Mouse (Mus musculus): ENCODE measurements around the gene Olfr1086. TPM values are rescaled to one million over a fixed set of nuclear protein-coding genes. Genes with fewer than 3 reads are reported as not detected.
"Not testable (repeated sequence)": the region's sequence is repeated elsewhere in the genome, so short reads cannot be mapped to it uniquely, and the experiment has no call there.

The Olfr1086 gene
- polyA plus RNA-seq (2015; fragmentation: Nextera tagmentation; extraction: Ambion mirVana) = not detected in 2 replicates

- 67% methylated on average over 2 of the region's 2 CpGs for WGBS
- ATAC-seq (replicated peaks; ENCODE audit: extremely low read depth, insufficient read depth, low FRiP score) = no peak
Observed at GRCm38 (mm10) chr2:86679992-86680391, at the start of gene Olfr1086. Olfr1086 (minus strand) TSS chr2:86680092.

GRCm38 (mm10) chr2:86698295-86698694, 18.4 kb upstream of the Olfr1086 start, which contains the start of gene Olfr1087:
Olfr1087 (minus strand) TSS chr2:86698395.
- no peaks in the 10 kb centered on the region for H3K27me3 ChIP-seq (ENCODE audit: control insufficient read depth, insufficient read depth, low read length)
- H3K4me2 ChIP-seq (ENCODE audit: low read depth, low read length) = no peak within 1 kb of the TSS
- no peak for ATAC-seq (replicated peaks; ENCODE audit: extremely low read depth, insufficient read depth, low FRiP score)
- H3K27ac ChIP-seq (ENCODE audit: low read length) = no peak within 1 kb of the TSS
- no peaks in the 10 kb centered on the region for H3K4me1 ChIP-seq (ENCODE audit: control insufficient read depth, insufficient read depth, low read length)
- no peaks in the 10 kb centered on the region for H3K9me3 ChIP-seq (replicated peaks; ENCODE audit: control insufficient read depth, low read length)
- H3K36me3 ChIP-seq (ENCODE audit: control insufficient read depth, insufficient read depth) = no peaks in the 10 kb centered on the region
- H3K4me3 ChIP-seq (ENCODE audit: low read length) = no peak within 1 kb of the TSS
- H3K9ac ChIP-seq (ENCODE audit: low read length) = no peak within 1 kb of the TSS

More at GRCm38 (mm10) chr2:86679992-86680391, at the start of gene Olfr1086:
- Histone ChIP-seq H3K9me3 (replicated peaks; ENCODE audit: control insufficient read depth, low read length) (no peaks in the 10 kb centered on the region), H3K4me1 (ENCODE audit: control insufficient read depth, insufficient read depth, low read length) (no peaks in the 10 kb centered on the region), H3K27ac (ENCODE audit: low read length) (no peak within 1 kb of the TSS), H3K4me3 (ENCODE audit: low read length) (no peak within 1 kb of the TSS), H3K36me3 (ENCODE audit: control insufficient read depth, insufficient read depth) (no peaks in the 10 kb centered on the region), H3K27me3 (ENCODE audit: control insufficient read depth, insufficient read depth, low read length) (no peaks in the 10 kb centered on the region), H3K4me2 (ENCODE audit: low read depth, low read length) (no peak within 1 kb of the TSS), H3K9ac (ENCODE audit: low read length) (no peak within 1 kb of the TSS)

- Histone ChIP-seq H3K4me2 (ENCODE audit: low read depth, low read length) (no peak within 1 kb of the TSS), H3K9ac (ENCODE audit: low read length) (no peak within 1 kb of the TSS), H3K27me3 (ENCODE audit: control insufficient read depth, insufficient read depth, low read length) (no peaks in the 10 kb centered on the region), H3K4me3 (ENCODE audit: low read length) (no peak within 1 kb of the TSS), H3K36me3 (ENCODE audit: control insufficient read depth, insufficient read depth) (no peaks in the 10 kb centered on the region), H3K27ac (ENCODE audit: low read length) (no peak within 1 kb of the TSS), H3K4me1 (ENCODE audit: control insufficient read depth, insufficient read depth, low read length) (no peaks in the 10 kb centered on the region), H3K9me3 (replicated peaks; ENCODE audit: control insufficient read depth, low read length) (no peaks in the 10 kb centered on the region)
- 22% methylated on average over 1 of the region's 1 CpGs for WGBS
- ATAC-seq (replicated peaks; ENCODE audit: extremely low read depth, insufficient read depth, low FRiP score) = no peak
Observed at GRCm38 (mm10) chr2:86661919-86662318, 18.0 kb downstream of the Olfr1086 start, which contains the start of gene Olfr1085. Olfr1085 (minus strand) TSS chr2:86662019.

- 70% methylated on average over 1 of the region's 1 CpGs for WGBS
- not testable (repeated sequence) for H3K9ac ChIP-seq (ENCODE audit: low read length); H3K36me3 ChIP-seq (ENCODE audit: control insufficient read depth, insufficient read depth); H3K4me1 ChIP-seq (ENCODE audit: control insufficient read depth, insufficient read depth, low read length); H3K27ac ChIP-seq (ENCODE audit: low read length); H3K4me3 ChIP-seq (ENCODE audit: low read length); H3K9me3 ChIP-seq (replicated peaks; ENCODE audit: control insufficient read depth, low read length); ATAC-seq (replicated peaks; ENCODE audit: extremely low read depth, insufficient read depth, low FRiP score); H3K27me3 ChIP-seq (ENCODE audit: control insufficient read depth, insufficient read depth, low read length); H3K4me2 ChIP-seq (ENCODE audit: low read depth, low read length)
Observed at GRCm38 (mm10) chr2:86639625-86640024, 40.3 kb downstream of the Olfr1086 start, which contains the start of gene Olfr1084. Olfr1084 (minus strand) TSS chr2:86639725.

Other genes with a start within 250 kb of the Olfr1086 start
- gene Olfr1065, start 229.5 kb downstream of the Olfr1086 start, polyA plus RNA-seq (2015; fragmentation: Nextera tagmentation; extraction: Ambion mirVana) = not detected in 2 replicates
- gene Olfr1066, start 223.8 kb downstream of the Olfr1086 start, polyA plus RNA-seq (2015; fragmentation: Nextera tagmentation; extraction: Ambion mirVana) = not detected in 2 replicates
- gene Olfr228, start 192.7 kb downstream of the Olfr1086 start, polyA plus RNA-seq (2015; fragmentation: Nextera tagmentation; extraction: Ambion mirVana) = not detected in 2 replicates
- not detected in 2 replicates for gene Olfr1076, start 171.6 kb downstream of the Olfr1086 start, polyA plus RNA-seq (2015; fragmentation: Nextera tagmentation; extraction: Ambion mirVana)
- not detected in 2 replicates for gene Olfr1079, start 137.6 kb downstream of the Olfr1086 start, polyA plus RNA-seq (2015; fragmentation: Nextera tagmentation; extraction: Ambion mirVana)
- gene Olfr1080, start 121.9 kb downstream of the Olfr1086 start, polyA plus RNA-seq (2015; fragmentation: Nextera tagmentation; extraction: Ambion mirVana) = not detected in 2 replicates
- not detected in 2 replicates for gene Olfr1082, start 81.1 kb downstream of the Olfr1086 start, polyA plus RNA-seq (2015; fragmentation: Nextera tagmentation; extraction: Ambion mirVana)
- not detected in 2 replicates for gene Olfr1084, start 40.4 kb downstream of the Olfr1086 start, polyA plus RNA-seq (2015; fragmentation: Nextera tagmentation; extraction: Ambion mirVana)
- not detected in 2 replicates for gene Olfr1085, start 18.1 kb downstream of the Olfr1086 start, polyA plus RNA-seq (2015; fragmentation: Nextera tagmentation; extraction: Ambion mirVana)
- gene Olfr1087, start 18.3 kb upstream of the Olfr1086 start, polyA plus RNA-seq (2015; fragmentation: Nextera tagmentation; extraction: Ambion mirVana) = not detected in 2 replicates
- not detected in 2 replicates for gene Olfr1089, start 53.6 kb upstream of the Olfr1086 start, polyA plus RNA-seq (2015; fragmentation: Nextera tagmentation; extraction: Ambion mirVana)
- gene Olfr1090, start 78.9 kb upstream of the Olfr1086 start, polyA plus RNA-seq (2015; fragmentation: Nextera tagmentation; extraction: Ambion mirVana) = not detected in 2 replicates
- not detected in 2 replicates for gene Olfr1093, start 102.4 kb upstream of the Olfr1086 start, polyA plus RNA-seq (2015; fragmentation: Nextera tagmentation; extraction: Ambion mirVana)
- gene Olfr141, start 129.9 kb upstream of the Olfr1086 start, polyA plus RNA-seq (2015; fragmentation: Nextera tagmentation; extraction: Ambion mirVana) = not detected in 2 replicates
- gene Olfr1094, start 144.6 kb upstream of the Olfr1086 start, polyA plus RNA-seq (2015; fragmentation: Nextera tagmentation; extraction: Ambion mirVana) = not detected in 2 replicates
- not detected in 2 replicates for gene Olfr1095, start 171.6 kb upstream of the Olfr1086 start, polyA plus RNA-seq (2015; fragmentation: Nextera tagmentation; extraction: Ambion mirVana)
- gene Gm13723, start 194.7 kb upstream of the Olfr1086 start, polyA plus RNA-seq (2015; fragmentation: Nextera tagmentation; extraction: Ambion mirVana) = not detected in 2 replicates
- not detected in 2 replicates for gene Olfr1097, start 212.1 kb upstream of the Olfr1086 start, polyA plus RNA-seq (2015; fragmentation: Nextera tagmentation; extraction: Ambion mirVana)
- not detected in 2 replicates for gene Olfr1098, start 244.5 kb upstream of the Olfr1086 start, polyA plus RNA-seq (2015; fragmentation: Nextera tagmentation; extraction: Ambion mirVana)